Mouse (Mus musculus) limb, embryonic 14.5 days (tissue): ENCODE measurements at regions not wholly inside any gene's neighbourhood (a gene's known extent, or its start where the extent isn't known, plus 50 kb on each side); places are given as distances from the start of the nearest gene placed in this dataset.

Source experiments
- ATAC-seq: fragments of 200-750 bp; cut with Nextera tagmentation; 2 replicates; pipeline ENCODE4 v1.8.0; 2017; ENCODE audit warnings: low read depth, moderate number of reproducible peaks, moderate TSS enrichment; ENCODE audit not compliant: low FRiP score
- DNase-seq: peaks from one replicate; pipeline ENCODE4 v3.0.0-alpha.2; 2015; ENCODE audit warnings: low spot score
- H3K27ac ChIP-seq: fragments of 300-500 bp; sonication (generic); replicated peaks from 2 replicates; pipeline ENCODE4 v1.5.1; 2014; ENCODE audit warnings: low read depth, mild to moderate bottlenecking, low read length, moderate library complexity, mixed read lengths
- H3K27me3 ChIP-seq: fragments of 300-500 bp; sonication (generic); 2 replicates; pipeline ENCODE4 v1.6.1; 2014; ENCODE audit warnings: low read length, mixed read lengths; ENCODE audit not compliant: control insufficient read depth, insufficient read depth
- H3K36me3 ChIP-seq: fragments of 300-500 bp; sonication (generic); 2 replicates; pipeline ENCODE4 v1.6.1; 2014; ENCODE audit warnings: mild to moderate bottlenecking, low read length, moderate library complexity, mixed read lengths; ENCODE audit not compliant: control insufficient read depth, insufficient read depth
- H3K4me1 ChIP-seq: fragments of 300-500 bp; sonication (generic); 2 replicates; pipeline ENCODE4 v1.6.1; 2014; ENCODE audit warnings: antibody characterized with exemption, low read length, mixed read lengths; ENCODE audit not compliant: control insufficient read depth, insufficient read depth
- H3K4me2 ChIP-seq: fragments of 300-500 bp; sonication (generic); replicated peaks from 2 replicates; pipeline ENCODE4 v1.6.1; 2014; ENCODE audit warnings: low read depth, mild to moderate bottlenecking, low read length, moderate library complexity; ENCODE audit not compliant: severe bottlenecking
- H3K4me3 ChIP-seq: fragments of 300-500 bp; sonication (generic); replicated peaks from 2 replicates; pipeline ENCODE4 v1.5.1; 2014; ENCODE audit warnings: low read length
- H3K9ac ChIP-seq: fragments of 300-500 bp; sonication (generic); 2 replicates; pipeline ENCODE4 v1.6.1; 2014; ENCODE audit warnings: mild to moderate bottlenecking, low read depth, low read length, moderate library complexity; ENCODE audit not compliant: severe bottlenecking
- H3K9me3 ChIP-seq: fragments of 300-500 bp; sonication (generic); 2 replicates; pipeline ENCODE4 v1.6.1; 2016; ENCODE audit warnings: low read length; ENCODE audit not compliant: control insufficient read depth
- POLR2A ChIP-seq: fragments of 200-500 bp; IDR thresholded peaks from 2 replicates; pipeline ENCODE4 v1.8.0; 2012; ENCODE audit warnings: inconsistent platforms, mild to moderate bottlenecking, moderate library complexity, borderline replicate concordance; ENCODE audit not compliant: insufficient read depth, insufficient read length; ENCODE audit errors: extremely low read depth
- WGBS: fragments of 180-500 bp; shearing (Covaris S2); extraction: QIAGEN DNeasy Blood & Tissue Kit; methylation state at CpG from one replicate; pipeline ENCODE4 v1.1.7; 2014; 5-methylcytosine and 5-hydroxymethylcytosine counted together

- DNase-seq: no peak
- TF ChIP-seq POLR2A: no peak
- ATAC-seq: no peak
- WGBS: 53% methylated on average over 2 of the region's 2 CpGs
- Histone ChIP-seq H3K36me3 (no peaks in the 10 kb centered on the region), H3K9me3 (no peaks in the 10 kb centered on the region), H3K27me3 (no peaks in the 10 kb centered on the region), H3K4me1 (no peaks in the 10 kb centered on the region), H3K27ac (no peak overlapping the region), H3K9ac (no peak overlapping the region), H3K4me3 (no peak overlapping the region), H3K4me2 (no peak overlapping the region)
Measured at GRCm38 (mm10) chr11:44086951-44087350, 185.9 kb upstream of the Adra1b start.

GRCm38 (mm10) chr11:44089514-44089913 is 188.5 kb upstream of the Adra1b start:
- no peak overlapping the region for H3K27ac ChIP-seq
- H3K4me1 ChIP-seq: no peaks in the 10 kb centered on the region
- DNase-seq (no peak), ATAC-seq (no peak)
- H3K9me3 ChIP-seq: no peaks in the 10 kb centered on the region
- 79% methylated on average over 9 of the region's 9 CpGs for WGBS
- H3K27me3 ChIP-seq: no peaks in the 10 kb centered on the region
- no peak overlapping the region for H3K9ac ChIP-seq
- no peaks in the 10 kb centered on the region for H3K36me3 ChIP-seq
- TF ChIP-seq POLR2A: no peak
- H3K4me3 ChIP-seq: no peak overlapping the region
- H3K4me2 ChIP-seq: no peak overlapping the region

- ATAC-seq (no peak), DNase-seq (no peak)
- Histone ChIP-seq H3K4me2 (no peak overlapping the region), H3K4me1 (no peaks in the 10 kb centered on the region), H3K27me3 (no peaks in the 10 kb centered on the region), H3K36me3 (no peaks in the 10 kb centered on the region), H3K9ac (no peak overlapping the region), H3K27ac (no peak overlapping the region), H3K9me3 (no peaks in the 10 kb centered on the region), H3K4me3 (no peak overlapping the region)
- TF ChIP-seq POLR2A: no peak
- 63% methylated on average over 4 of the region's 4 CpGs for WGBS
Measured at GRCm38 (mm10) chr11:44095280-44095679, 194.3 kb upstream of the Adra1b start.

- Histone ChIP-seq H3K4me2 (no peak overlapping the region), H3K27me3 (no peaks in the 10 kb centered on the region), H3K9me3 (no peaks in the 10 kb centered on the region), H3K9ac (no peak overlapping the region), H3K4me3 (no peak overlapping the region), H3K36me3 (no peaks in the 10 kb centered on the region), H3K27ac (no peak overlapping the region), H3K4me1 (peaks cover 4% of the 10 kb centered on the region; the same call in 1 of the 2 replicates)
- DNase-seq: no peak
- no peak for TF ChIP-seq POLR2A
- ATAC-seq: no peak
- WGBS: 56% methylated on average over 5 of the region's 5 CpGs
Measured at GRCm38 (mm10) chr11:44103188-44103840, 202.3 kb upstream of the Adra1b start.

GRCm38 (mm10) chr11:44103841-44104191 is 202.8 kb upstream of the Adra1b start:
- peaks cover 4% of the 10 kb centered on the region; the same call in 1 of the 2 replicates for H3K4me1 ChIP-seq
- no peak overlapping the region for H3K9ac ChIP-seq
- no peak overlapping the region for H3K27ac ChIP-seq
- H3K4me2 ChIP-seq: no peak overlapping the region
- ATAC-seq (no peak), DNase-seq (peak; percentile 72)
- H3K9me3 ChIP-seq: no peaks in the 10 kb centered on the region
- no peak for TF ChIP-seq POLR2A
- no peaks in the 10 kb centered on the region for H3K36me3 ChIP-seq
- no peak overlapping the region for H3K4me3 ChIP-seq
- H3K27me3 ChIP-seq: no peaks in the 10 kb centered on the region
